Mouse (Mus musculus) erythroblast, embryonic 14.5 days (primary cell): ENCODE results near the gene Gnb1l. TPM values are rescaled to one million over a fixed set of nuclear protein-coding genes. Genes with fewer than 3 reads are reported as not detected.

Source experiments
- H3K27me3 ChIP-seq: 2 replicates; pipeline ENCODE4 v1.6.1; 2012; ENCODE audit warnings: inconsistent platforms; ENCODE audit not compliant: control insufficient read depth
- H3K36me3 ChIP-seq: 2 replicates; pipeline ENCODE4 v1.6.1; 2012; ENCODE audit warnings: mild to moderate bottlenecking, inconsistent platforms; ENCODE audit not compliant: control insufficient read depth
- H3K4me1 ChIP-seq: 2 replicates; pipeline ENCODE4 v1.6.1; 2012; ENCODE audit warnings: inconsistent platforms; ENCODE audit not compliant: control insufficient read depth
- H3K4me3 ChIP-seq: replicated peaks from 2 replicates; pipeline ENCODE3; 2012; ENCODE audit warnings: moderate library complexity, mild to moderate bottlenecking, inconsistent platforms
- H3K9me3 ChIP-seq: 2 replicates; pipeline ENCODE4 v1.6.1; 2012; ENCODE audit warnings: low read length, inconsistent platforms, mixed read lengths; ENCODE audit not compliant: control insufficient read depth
- GATA1 ChIP-seq: IDR thresholded peaks from 2 replicates; pipeline ENCODE4 v1.6.1; 2012; ENCODE audit warnings: low read length, inconsistent platforms, mixed read lengths
- TAL1 ChIP-seq: IDR thresholded peaks from 3 replicates; pipeline ENCODE4 v1.6.1; 2012; ENCODE audit warnings: low read length, inconsistent platforms, mixed read lengths
- polyA plus RNA-seq: library from polyadenylated mRNA; stranded (reverse); fragments of >175 nt; gene quantifications from 2 replicates; pipeline ENCODE4 v1.2.3, GENCODE M21; 2012

The Gnb1l gene
- polyA plus RNA-seq, 1 experiment: 0.64 TPM

GRCm38 (mm10) chr16:18497865-18498515 is 523 bp upstream of the Gnb1l start:
- Histone ChIP-seq H3K27me3 (no peaks in the 10 kb centered on the region), H3K36me3 (peaks cover 26% of the 10 kb centered on the region), H3K4me3 (peak overlapping the region; percentile 95), H3K9me3 (no peaks in the 10 kb centered on the region), H3K4me1 (peaks cover 45% of the 10 kb centered on the region)
- TF ChIP-seq TAL1 (no peak), GATA1 (no peak)

- TF ChIP-seq GATA1: no peak
- no peak for TF ChIP-seq TAL1
- H3K4me1 ChIP-seq: peaks cover 45% of the 10 kb centered on the region
- peaks cover 34% of the 10 kb centered on the region for H3K36me3 ChIP-seq
- no peaks in the 10 kb centered on the region for H3K9me3 ChIP-seq
- H3K4me3 ChIP-seq: peak overlapping the region; percentile 95
- H3K27me3 ChIP-seq: no peaks in the 10 kb centered on the region
Observed at GRCm38 (mm10) chr16:18498996-18499395, 483 bp downstream of the Gnb1l start.

GRCm38 (mm10) chr16:18501531-18501930 is 3.0 kb downstream of the Gnb1l start:
- H3K27me3 ChIP-seq: no peaks in the 10 kb centered on the region
- TF ChIP-seq GATA1 (no peak), TAL1 (no peak)
- peaks cover 45% of the 10 kb centered on the region for H3K4me1 ChIP-seq
- H3K9me3 ChIP-seq: no peaks in the 10 kb centered on the region
- H3K4me3 ChIP-seq: no peak overlapping the region
- peaks cover 40% of the 10 kb centered on the region for H3K36me3 ChIP-seq

- H3K4me3 ChIP-seq: no peak overlapping the region
- peaks cover 31% of the 10 kb centered on the region for H3K4me1 ChIP-seq
- peaks cover 40% of the 10 kb centered on the region for H3K36me3 ChIP-seq
- no peaks in the 10 kb centered on the region for H3K27me3 ChIP-seq
- TF ChIP-seq TAL1: no peak
- no peak for TF ChIP-seq GATA1
- H3K9me3 ChIP-seq: no peaks in the 10 kb centered on the region
Observed at GRCm38 (mm10) chr16:18503566-18504342, 5.2 kb downstream of the Gnb1l start.

GRCm38 (mm10) chr16:18506524-18507199 is 8.1 kb downstream of the Gnb1l start:
- Histone ChIP-seq H3K27me3 (no peaks in the 10 kb centered on the region), H3K4me3 (no peak overlapping the region), H3K36me3 (peaks cover 30% of the 10 kb centered on the region), H3K9me3 (no peaks in the 10 kb centered on the region), H3K4me1 (peaks cover 5% of the 10 kb centered on the region)
- TF ChIP-seq TAL1: no peak
- no peak for TF ChIP-seq GATA1

- no peaks in the 10 kb centered on the region for H3K9me3 ChIP-seq
Observed at GRCm38 (mm10) chr16:18507200-18507549, 8.7 kb downstream of the Gnb1l start.

GRCm38 (mm10) chr16:18511741-18512140 is 13.2 kb downstream of the Gnb1l start:
- no peak for TF ChIP-seq GATA1
- TF ChIP-seq TAL1: no peak
- peaks cover 6% of the 10 kb centered on the region; the same call in 1 of the 2 replicates for H3K36me3 ChIP-seq
- no peaks in the 10 kb centered on the region for H3K4me1 ChIP-seq
- H3K9me3 ChIP-seq: no peaks in the 10 kb centered on the region
- no peak overlapping the region for H3K4me3 ChIP-seq
- H3K27me3 ChIP-seq: no peaks in the 10 kb centered on the region

More at GRCm38 (mm10) chr16:18507200-18507549, 8.7 kb downstream of the Gnb1l start:
- Histone ChIP-seq H3K27me3 (no peaks in the 10 kb centered on the region), H3K36me3 (peaks cover 25% of the 10 kb centered on the region), H3K4me1 (peaks cover 1% of the 10 kb centered on the region; the same call in 1 of the 2 replicates), H3K4me3 (no peak overlapping the region)
- TF ChIP-seq TAL1 (no peak), GATA1 (no peak)

GRCm38 (mm10) chr16:18513508-18513907 is 15.0 kb downstream of the Gnb1l start:
- TF ChIP-seq GATA1 (no peak), TAL1 (no peak)
- Histone ChIP-seq H3K4me3 (no peak overlapping the region), H3K9me3 (no peaks in the 10 kb centered on the region), H3K4me1 (no peaks in the 10 kb centered on the region), H3K27me3 (no peaks in the 10 kb centered on the region), H3K36me3 (peaks cover 6% of the 10 kb centered on the region; the same call in 1 of the 2 replicates)

GRCm38 (mm10) chr16:18518091-18518490 is 19.6 kb downstream of the Gnb1l start:
- Histone ChIP-seq H3K9me3 (no peaks in the 10 kb centered on the region), H3K36me3 (no peaks in the 10 kb centered on the region), H3K4me1 (no peaks in the 10 kb centered on the region), H3K4me3 (no peak overlapping the region), H3K27me3 (no peaks in the 10 kb centered on the region)
- TF ChIP-seq GATA1 (no peak), TAL1 (no peak)
